Mouse (Mus musculus) small intestine, adult 2 months (tissue): Measurements from ENCODE around the gene Tmem87b. TPM values are rescaled to one million over a fixed set of nuclear protein-coding genes. Genes with fewer than 3 reads are reported as not detected.

Source experiments
- H3K27ac ChIP-seq: fragments of 200-500 bp; 2 replicates; pipeline ENCODE4 v1.5.1; 2012; ENCODE audit warnings: low read depth, low read length, control low read depth, inconsistent platforms; ENCODE audit not compliant: insufficient read depth
- H3K27me3 ChIP-seq: fragments of 200-500 bp; 2 replicates; pipeline ENCODE4 v1.6.1; 2012; ENCODE audit warnings: mild to moderate bottlenecking, moderate library complexity, low read length, inconsistent platforms; ENCODE audit not compliant: control insufficient read depth, insufficient read depth
- H3K36me3 ChIP-seq: fragments of 200-500 bp; 2 replicates; pipeline ENCODE4 v1.6.1; 2012; ENCODE audit warnings: mild to moderate bottlenecking, low read length, control low read depth, inconsistent platforms; ENCODE audit not compliant: control insufficient read depth, insufficient read depth
- H3K4me1 ChIP-seq: fragments of 200-500 bp; 2 replicates; pipeline ENCODE4 v1.6.1; 2012; ENCODE audit warnings: low read length, inconsistent platforms, mixed read lengths; ENCODE audit not compliant: control insufficient read depth, insufficient read depth, insufficient read length
- H3K4me3 ChIP-seq: fragments of 200-500 bp; 2 replicates; pipeline ENCODE4 v1.5.1; 2012; ENCODE audit warnings: low read depth, mild to moderate bottlenecking, control low read depth, inconsistent platforms, low read length, moderate library complexity
- CTCF ChIP-seq: fragments of 200-500 bp; IDR thresholded peaks from 2 replicates; pipeline ENCODE4 v1.5.1; 2012; ENCODE audit warnings: low read depth, mild to moderate bottlenecking, control low read depth, inconsistent platforms, low read length, moderate library complexity, mixed read lengths; ENCODE audit not compliant: insufficient replicate concordance, insufficient read length; ENCODE audit errors: extremely low read depth
- POLR2A ChIP-seq: fragments of 200-500 bp; IDR thresholded peaks from 2 replicates; pipeline ENCODE4 v1.6.1; 2012; ENCODE audit warnings: low read depth, mild to moderate bottlenecking, control low read depth, inconsistent platforms, low read length, moderate library complexity
- WGBS: fragments of 180-500 bp; shearing (Covaris S2); methylation state at CpG from one replicate; pipeline ENCODE4 v1.1.7; 2018; 5-methylcytosine and 5-hydroxymethylcytosine counted together
- polyA plus RNA-seq: library from polyadenylated mRNA; depleted of rRNA; stranded (reverse); fragments of >200 nt; gene quantifications from 2 replicates; pipeline ENCODE4 v1.2.3, GENCODE M21; 2012

The Tmem87b gene
- polyA plus RNA-seq, 1 experiment, result 12.3 TPM

DNA sequence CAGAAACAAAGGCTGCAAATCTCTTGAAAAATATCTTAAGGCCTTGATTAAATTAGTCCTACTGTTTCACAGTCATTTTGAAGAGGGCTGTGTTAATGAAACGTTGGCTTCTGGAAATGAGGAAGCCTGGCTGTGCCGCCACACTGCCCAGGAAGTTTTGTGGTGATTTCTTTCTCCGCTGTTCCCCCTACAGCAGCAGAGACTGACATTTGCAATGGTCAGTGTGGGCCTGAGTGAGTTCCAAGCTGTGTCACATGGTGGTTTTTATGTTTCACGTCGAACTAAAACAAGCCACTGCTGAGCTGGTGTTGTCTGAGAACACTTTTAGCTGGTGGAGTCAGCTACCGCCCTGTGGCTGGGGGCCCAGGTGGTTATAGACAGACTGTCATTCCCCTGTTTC is 21.5 kb upstream of the Tmem87b start:
- TF ChIP-seq POLR2A (no peak), CTCF (no peak)
- Histone ChIP-seq H3K4me1 (peaks cover 3% of the 10 kb centered on the region; the same call in 1 of the 2 replicates), H3K36me3 (peaks cover 89% of the 10 kb centered on the region)

DNA sequence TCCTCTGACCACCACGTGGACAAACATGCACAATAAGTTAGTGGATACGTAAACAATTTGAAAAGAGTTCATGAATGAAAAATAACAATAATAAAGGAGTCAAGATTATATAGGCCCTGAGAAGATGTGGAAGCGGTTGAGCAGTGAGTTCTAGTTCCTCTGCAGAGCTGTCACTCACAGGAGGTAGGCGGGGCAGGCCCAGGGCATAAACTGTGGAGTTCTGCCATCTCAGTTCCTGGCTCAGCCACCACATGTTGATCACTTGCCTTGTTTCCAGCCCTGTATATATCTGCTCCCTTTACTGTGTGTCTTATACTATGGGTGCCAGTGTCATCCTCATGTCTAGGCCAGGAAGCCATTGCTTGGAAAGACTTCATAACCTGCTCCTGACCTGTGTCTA is 14.5 kb upstream of the Tmem87b start:
- TF ChIP-seq CTCF (no peak), POLR2A (no peak)
- Histone ChIP-seq H3K36me3 (peaks cover 37% of the 10 kb centered on the region), H3K27ac (no peak overlapping the region), H3K27me3 (no peaks in the 10 kb centered on the region), H3K4me1 (no peaks in the 10 kb centered on the region), H3K4me3 (no peak overlapping the region)
- 89% methylated on average over 4 of the region's 4 CpGs for WGBS

More for the DNA sequence above, 21.5 kb upstream of the Tmem87b start:
- H3K27me3 ChIP-seq, result no peaks in the 10 kb centered on the region
- no peak overlapping the region for H3K27ac ChIP-seq
- WGBS, result 79% methylated on average over 6 of the region's 6 CpGs
- H3K4me3 ChIP-seq, result no peak overlapping the region

DNA sequence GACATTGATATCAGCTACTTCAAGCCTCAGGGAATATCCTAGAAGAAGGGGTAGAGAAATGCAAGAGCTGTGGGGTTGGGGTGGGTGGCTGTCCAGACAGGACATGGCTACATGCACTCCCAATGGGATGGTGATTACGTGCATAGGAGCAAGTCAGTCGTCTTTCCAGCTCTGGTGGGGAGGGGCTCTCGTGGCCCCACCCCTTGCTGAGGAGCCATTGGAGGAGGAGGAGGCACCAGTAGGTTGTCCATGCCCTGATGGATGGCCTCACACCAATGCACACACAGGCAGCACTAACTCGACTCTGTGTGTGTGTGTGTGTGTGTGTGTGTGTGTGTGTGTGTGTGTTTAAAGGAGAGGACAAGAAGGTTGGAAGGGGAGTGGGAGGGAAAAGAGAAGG is 12.6 kb upstream of the Tmem87b start:
- TF ChIP-seq CTCF (no peak), POLR2A (no peak)
- 58% methylated on average over 4 of the region's 4 CpGs for WGBS
- peaks cover 20% of the 10 kb centered on the region for H3K36me3 ChIP-seq
- H3K27ac ChIP-seq, result no peak overlapping the region
- H3K4me1 ChIP-seq, result no peaks in the 10 kb centered on the region
- no peak overlapping the region for H3K4me3 ChIP-seq
- no peaks in the 10 kb centered on the region for H3K27me3 ChIP-seq

DNA sequence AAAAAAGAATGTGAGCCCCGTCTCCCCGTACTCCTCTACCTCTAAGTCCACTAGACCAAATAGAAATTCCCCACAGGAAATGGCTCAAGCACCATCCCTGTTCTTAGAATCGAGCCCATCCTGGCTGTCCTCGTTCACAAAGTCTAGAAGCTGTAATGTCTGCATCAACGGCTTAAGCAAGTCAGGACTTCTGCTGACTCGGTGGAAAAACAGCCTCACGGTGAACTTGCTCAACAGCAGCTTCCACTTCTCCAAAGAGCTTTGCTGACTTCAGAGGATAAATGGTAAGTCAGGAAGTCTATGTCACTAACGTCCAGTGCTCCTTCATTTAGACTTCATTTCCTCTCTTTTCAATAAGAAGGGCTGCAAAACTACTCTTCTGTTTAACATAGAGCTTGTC is 11.4 kb upstream of the Tmem87b start:
- no peaks in the 10 kb centered on the region for H3K4me1 ChIP-seq
- H3K36me3 ChIP-seq, result peaks cover 10% of the 10 kb centered on the region
- 54% methylated on average over 8 of the region's 8 CpGs for WGBS
- H3K4me3 ChIP-seq, result no peak overlapping the region
- H3K27me3 ChIP-seq, result no peaks in the 10 kb centered on the region
- no peak overlapping the region for H3K27ac ChIP-seq
- TF ChIP-seq POLR2A (no peak), CTCF (no peak)

DNA sequence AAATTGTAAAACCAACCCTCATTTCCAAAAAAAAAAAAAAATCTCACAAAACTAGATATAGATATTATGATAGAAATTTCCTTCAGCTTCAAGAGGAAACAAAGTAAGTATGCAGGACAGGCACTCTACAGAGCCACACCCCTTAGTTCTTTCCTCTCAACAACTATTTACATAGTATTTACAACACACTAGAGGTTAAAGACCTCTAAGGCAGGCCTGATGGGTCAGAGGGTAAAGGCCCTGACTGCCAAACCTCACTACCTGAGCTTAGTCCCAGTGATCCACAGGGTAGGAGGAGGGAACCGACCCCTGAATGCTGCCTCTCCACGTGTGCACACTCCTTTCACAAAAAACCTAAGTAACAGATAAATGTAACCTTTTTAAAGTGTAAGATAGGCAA is 5.2 kb upstream of the Tmem87b start:
- no peak for TF ChIP-seq POLR2A
- TF ChIP-seq CTCF, result no peak
- WGBS, result 23% methylated on average over 2 of the region's 2 CpGs
- Histone ChIP-seq H3K27ac (peak overlapping the region; percentile 34; the same call in 1 of the 2 replicates), H3K36me3 (no peaks in the 10 kb centered on the region), H3K4me3 (no peak overlapping the region), H3K27me3 (no peaks in the 10 kb centered on the region), H3K4me1 (peaks cover 7% of the 10 kb centered on the region; the same call in 1 of the 2 replicates)

DNA sequence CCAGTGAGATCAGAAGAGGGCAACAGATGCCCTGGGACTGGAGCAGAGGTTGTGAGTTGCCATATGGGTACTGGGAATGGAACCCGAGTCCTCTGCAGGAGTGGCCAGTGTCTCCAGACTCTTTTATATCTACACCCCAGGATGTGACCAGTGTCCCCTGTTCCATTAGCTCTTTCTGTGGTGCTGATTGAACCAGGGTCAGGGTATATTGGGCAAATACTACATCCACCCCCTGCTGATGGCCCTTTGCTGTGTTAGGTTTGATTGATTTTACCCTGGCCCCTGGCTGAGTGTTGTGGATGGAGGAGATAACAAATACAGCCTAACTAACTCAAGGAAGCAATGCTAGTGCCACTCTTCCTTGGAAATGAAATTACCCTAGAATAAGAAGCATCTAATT is 1.6 kb upstream of the Tmem87b start:
- 91% methylated on average over 1 of the region's 1 CpGs for WGBS
- no peaks in the 10 kb centered on the region for H3K36me3 ChIP-seq

DNA sequence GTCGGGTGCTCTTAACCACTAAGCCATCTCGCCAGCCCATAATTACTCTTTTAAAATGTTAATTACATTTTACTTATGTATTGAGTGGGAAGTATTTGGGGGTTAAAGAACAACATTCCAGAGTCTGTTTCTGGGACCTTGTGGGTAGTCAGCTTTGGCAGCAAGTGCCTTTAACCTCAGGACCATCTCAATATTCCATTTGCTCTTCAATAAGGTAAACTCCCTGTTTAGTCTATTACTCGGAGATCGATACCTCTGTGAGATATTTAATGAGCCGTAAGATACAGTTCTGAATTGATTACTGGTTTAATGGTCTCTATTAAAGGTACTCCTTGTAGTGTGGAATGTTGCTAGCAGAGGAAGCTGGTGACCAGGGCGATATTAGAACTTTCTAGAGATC is 1.0 kb upstream of the Tmem87b start:
- Histone ChIP-seq H3K27ac (no peak overlapping the region), H3K4me3 (no peak overlapping the region), H3K36me3 (no peaks in the 10 kb centered on the region), H3K27me3 (no peaks in the 10 kb centered on the region), H3K4me1 (peaks cover 13% of the 10 kb centered on the region; the same call in 1 of the 2 replicates)
- WGBS, result 6% methylated on average over 6 of the region's 6 CpGs
- TF ChIP-seq CTCF (no peak), POLR2A (no peak)

More for the DNA sequence above, 1.6 kb upstream of the Tmem87b start:
- Histone ChIP-seq H3K27me3 (no peaks in the 10 kb centered on the region), H3K27ac (no peak overlapping the region), H3K4me3 (no peak overlapping the region), H3K4me1 (peaks cover 11% of the 10 kb centered on the region; the same call in 1 of the 2 replicates)
- TF ChIP-seq CTCF (no peak), POLR2A (no peak)

DNA sequence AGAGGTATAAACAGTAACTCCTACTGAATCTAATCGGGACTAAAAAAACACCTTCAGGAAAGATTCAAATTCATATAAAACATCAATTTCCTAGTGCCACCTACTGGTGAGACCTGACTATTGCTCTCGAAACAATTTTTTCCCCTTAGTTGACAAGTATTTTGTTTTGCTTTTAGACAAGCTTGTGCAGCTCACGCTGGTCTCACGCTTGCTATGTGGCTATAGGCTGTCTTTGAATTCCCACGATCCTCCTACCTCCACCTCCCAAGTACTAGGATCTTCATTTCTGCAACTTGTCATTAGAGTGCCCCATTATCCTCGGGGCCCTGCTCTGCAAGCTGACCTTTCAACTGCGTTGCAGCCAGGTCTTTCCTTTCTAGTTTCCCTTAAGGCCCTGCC is 532 bp upstream of the Tmem87b start:
- no peak for TF ChIP-seq POLR2A
- TF ChIP-seq CTCF, result peak; percentile 43; the same call in 1 of the 2 replicates
- H3K27me3 ChIP-seq, result no peaks in the 10 kb centered on the region
- H3K27ac ChIP-seq, result peak overlapping the region; percentile 88
- H3K4me3 ChIP-seq, result peak overlapping the region; percentile 50
- H3K4me1 ChIP-seq, result peaks cover 13% of the 10 kb centered on the region; the same call in 1 of the 2 replicates
- WGBS, result under 1% methylated on average over 7 of the region's 7 CpGs
- H3K36me3 ChIP-seq, result no peaks in the 10 kb centered on the region
